Mouse (Mus musculus) forelimb bud, embryonic 11.5 days (tissue): Measurements from ENCODE around the gene Cadm3.
"Not testable (repeated sequence)": the region's sequence is repeated elsewhere in the genome, so short reads cannot be mapped to it uniquely, and the experiment has no call there.

Experiments
- DNase-seq: peaks from one replicate; pipeline ENCODE4 v3.0.0-alpha.2; 2012; ENCODE audit warnings: low read depth, low spot score

Cadm3 gene

DNA sequence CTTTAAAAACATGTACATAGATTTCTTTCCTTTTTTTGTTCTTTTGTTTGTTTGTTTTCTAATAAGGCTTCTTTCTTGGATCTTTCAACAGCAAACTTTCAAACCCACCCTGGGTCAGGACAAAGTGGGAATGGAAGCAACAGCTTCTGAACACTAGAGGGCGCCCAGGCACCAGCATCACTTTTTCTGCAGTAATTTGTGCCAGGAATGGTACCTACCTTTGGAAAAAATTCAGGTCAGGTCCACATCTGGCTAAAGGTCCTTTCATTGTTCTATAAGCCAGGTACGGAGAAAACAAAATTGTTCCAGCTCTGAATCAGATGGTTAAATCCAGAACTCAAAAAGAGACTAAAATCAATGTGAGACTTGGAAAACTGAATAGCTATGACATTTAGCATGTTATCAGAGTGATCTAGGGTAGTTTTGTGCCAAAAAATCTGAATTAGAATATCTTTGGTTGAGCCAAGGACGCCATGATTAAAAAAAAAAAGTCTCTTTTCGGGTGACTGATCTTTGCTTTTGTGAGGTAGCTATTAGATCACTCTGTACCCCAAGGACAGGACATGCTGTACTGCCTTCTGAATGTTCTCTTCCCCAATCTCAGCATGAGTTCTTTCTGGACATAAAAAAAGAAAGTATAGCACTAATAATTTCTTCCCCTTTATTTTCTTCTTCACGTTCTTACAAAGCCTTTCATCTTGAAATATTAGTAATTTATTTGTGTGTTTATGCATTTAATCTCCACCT is 43.5 kb downstream of the Cadm3 start:
- peak; percentile 34 for DNase-seq

DNA sequence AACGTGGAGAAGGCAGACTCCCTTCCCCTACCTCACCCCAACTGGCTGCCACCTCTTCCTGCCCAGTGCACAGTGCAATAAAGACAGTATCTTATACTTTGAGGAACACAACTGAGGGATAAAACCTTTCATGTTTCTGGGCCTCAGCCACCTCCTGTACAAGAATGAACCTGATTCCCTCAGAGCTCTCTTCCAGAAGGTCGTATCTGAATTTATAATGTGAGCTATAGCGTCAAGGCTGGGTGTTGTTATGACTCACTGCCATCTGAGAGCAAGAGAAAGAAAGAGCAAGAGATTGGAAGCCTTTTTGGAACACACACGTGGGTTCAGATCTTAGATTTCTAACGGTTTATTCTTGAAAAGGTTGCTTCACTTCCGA is 45.3 kb downstream of the Cadm3 start:
- no peak for DNase-seq

DNA sequence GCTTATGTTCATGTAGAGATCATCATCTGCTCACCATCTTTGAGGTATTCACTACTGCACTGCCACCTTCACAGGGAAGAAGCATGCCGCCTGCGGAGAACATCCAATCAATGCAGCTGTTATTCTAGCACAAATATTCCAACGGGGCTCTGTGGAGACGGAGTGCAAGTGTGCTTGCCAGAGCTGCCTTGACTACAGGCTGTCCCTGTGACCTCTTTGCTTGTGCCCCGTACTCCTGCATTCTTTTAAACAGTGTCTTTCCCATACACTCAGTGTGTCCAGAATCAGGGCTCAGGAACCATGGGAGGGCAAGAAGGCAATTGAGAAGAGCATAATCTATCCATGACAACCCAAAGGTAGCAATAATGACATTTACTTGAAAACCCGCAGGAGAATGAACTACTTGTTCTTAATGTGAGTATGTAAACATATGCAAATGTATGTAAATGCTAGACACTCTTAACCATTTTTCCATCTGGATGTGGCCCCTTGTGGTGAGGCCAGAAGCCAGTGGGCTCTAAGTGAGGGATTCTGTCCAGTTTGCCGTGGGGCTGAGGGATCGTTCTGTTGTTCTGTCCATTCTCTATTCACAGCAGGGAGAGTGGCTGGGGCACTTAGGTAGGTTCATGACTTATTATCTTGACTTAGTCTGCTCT is 45.8 kb downstream of the Cadm3 start:
- DNase-seq: no peak

DNA sequence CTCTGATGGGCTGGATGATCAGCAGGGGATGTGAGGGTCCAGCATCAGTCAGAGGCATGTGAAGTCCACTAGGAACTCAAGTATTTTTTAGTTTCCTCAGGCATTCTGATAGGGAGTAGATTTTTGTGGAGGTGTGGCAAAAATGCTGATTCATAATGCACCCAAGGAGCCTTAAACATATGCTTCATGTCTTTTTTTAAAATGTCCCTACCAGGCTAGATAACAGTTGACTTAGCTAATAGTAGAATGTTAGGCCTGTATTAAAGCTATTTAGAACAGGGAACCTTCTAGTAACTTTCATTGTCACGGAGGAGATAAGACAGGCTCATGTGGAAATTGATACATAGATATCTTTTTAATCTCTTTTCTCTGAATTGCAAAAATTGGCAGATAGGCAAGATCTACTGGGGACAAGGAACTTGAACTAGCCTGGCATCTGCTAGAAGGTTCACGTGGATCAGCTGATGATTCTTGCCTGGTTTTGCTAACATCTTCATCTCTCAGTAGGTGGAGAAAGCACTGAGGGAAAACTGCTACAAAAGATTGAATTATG is 49.5 kb downstream of the Cadm3 start:
- no peak for DNase-seq

DNA sequence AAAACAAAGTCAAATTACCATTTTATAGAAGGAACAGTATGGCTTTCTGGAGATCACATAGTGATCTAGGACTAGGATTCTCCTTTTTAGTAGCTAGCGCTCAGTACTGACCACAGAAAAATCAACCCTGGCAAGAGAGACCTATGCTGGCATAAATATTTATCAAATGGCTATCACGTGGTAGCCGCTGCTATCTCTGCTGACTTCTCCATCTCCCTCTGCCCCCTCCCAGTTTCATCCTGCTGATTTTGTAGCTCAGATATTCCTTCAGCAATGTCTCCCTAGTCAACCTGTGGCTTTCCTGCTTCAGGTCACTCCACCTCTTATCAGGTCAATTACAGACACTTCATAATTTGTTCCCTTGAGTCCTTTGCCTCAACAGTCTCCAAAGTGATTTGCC is 51.8 kb downstream of the Cadm3 start:
- DNase-seq: no peak

DNA sequence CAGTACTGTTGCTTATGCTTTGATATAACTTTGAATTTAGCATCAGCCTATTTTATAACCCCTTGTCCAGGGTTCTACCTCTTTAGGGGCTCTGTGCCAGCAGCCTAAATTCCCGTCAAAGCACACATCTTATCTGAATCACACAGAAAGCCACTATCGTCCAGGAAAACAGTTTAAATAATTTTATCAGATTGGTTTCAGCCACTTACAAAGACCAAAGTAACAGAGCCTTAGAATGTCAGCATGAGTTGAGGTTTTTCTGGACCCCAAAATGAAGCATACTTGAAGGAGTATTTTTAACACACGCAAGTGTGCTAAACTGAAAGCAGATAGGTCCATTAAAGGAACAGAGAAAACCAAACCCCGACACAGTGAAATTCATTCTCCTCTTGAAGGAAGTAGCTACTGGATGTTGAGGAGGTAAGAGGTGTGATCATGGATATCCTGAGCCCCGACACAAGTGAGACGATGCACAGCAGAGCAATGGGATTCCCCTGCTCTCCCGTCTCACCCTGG is 53.9 kb downstream of the Cadm3 start:
- not testable (repeated sequence) for DNase-seq

DNA sequence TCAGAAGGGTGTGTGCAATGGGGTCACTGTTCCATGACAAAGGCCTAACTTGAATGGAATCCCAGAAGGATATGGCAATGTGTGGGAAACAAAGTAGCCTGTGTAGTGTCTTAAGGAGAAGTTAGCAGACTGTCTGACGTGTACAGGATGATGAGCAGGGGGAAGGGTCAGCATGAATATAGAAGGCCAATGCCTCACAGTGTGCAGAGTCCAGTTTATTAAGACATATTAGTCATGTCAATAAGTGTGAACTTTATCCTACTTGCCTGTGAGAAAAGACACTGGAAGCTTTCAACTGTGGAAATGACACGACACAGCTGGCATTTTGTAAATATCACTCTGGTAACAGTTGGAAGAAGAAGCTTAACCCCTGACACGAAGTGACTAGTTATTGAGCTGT is 64.7 kb downstream of the Cadm3 start:
- DNase-seq: not testable (repeated sequence)
